Mouse (Mus musculus): Measurements from ENCODE around the gene Slc16a9.
"Not testable (repeated sequence)": the region's sequence is repeated elsewhere in the genome, so short reads cannot be mapped to it uniquely, and the experiment has no call there.

Gene Slc16a9

GRCm38 (mm10) chr10:70244921-70245558, at the start of gene Slc16a9:
Gene Slc16a9 (plus strand): TSS chr10:70245100.
- peak in 1 of 2 experiments; percentile 45 for DNase-seq (ENCODE audit: low spot score in 2 of 2)

- no peak for DNase-seq (ENCODE audit: low spot score in 2 of 2)
Observed at GRCm38 (mm10) chr10:70195279-70195678, 49.6 kb upstream of the Slc16a9 start.

- DNase-seq (ENCODE audit: low spot score in 2 of 2) = no peak
Observed at GRCm38 (mm10) chr10:70195786-70196185, 49.1 kb upstream of the Slc16a9 start.

GRCm38 (mm10) chr10:70196666-70197065, 48.2 kb upstream of the Slc16a9 start:
- DNase-seq (ENCODE audit: low spot score in 2 of 2) = no peak

GRCm38 (mm10) chr10:70197601-70198000, 47.3 kb upstream of the Slc16a9 start:
- DNase-seq (ENCODE audit: low spot score in 2 of 2) = no peak

GRCm38 (mm10) chr10:70198012-70198411, 46.9 kb upstream of the Slc16a9 start:
- DNase-seq (ENCODE audit: low spot score in 2 of 2) = no peak

- DNase-seq (ENCODE audit: low spot score in 2 of 2) = no peak
Observed at GRCm38 (mm10) chr10:70198951-70199463, 45.9 kb upstream of the Slc16a9 start.

GRCm38 (mm10) chr10:70199466-70200210, 45.3 kb upstream of the Slc16a9 start:
- DNase-seq (ENCODE audit: low spot score in 2 of 2) = no peak

- no peak for DNase-seq (ENCODE audit: low spot score in 2 of 2)
Observed at GRCm38 (mm10) chr10:70200889-70201500, 43.9 kb upstream of the Slc16a9 start.

GRCm38 (mm10) chr10:70204505-70205399, 40.1 kb upstream of the Slc16a9 start, which contains the start of gene Mrln:
Gene Mrln (plus strand): TSS chr10:70204664.
- DNase-seq (ENCODE audit: low spot score in 2 of 2) = no peak

GRCm38 (mm10) chr10:70211281-70211680, 33.6 kb upstream of the Slc16a9 start:
- DNase-seq (ENCODE audit: low spot score in 2 of 2) = no peak

- DNase-seq (ENCODE audit: low spot score in 2 of 2) = no peak
Observed at GRCm38 (mm10) chr10:70220971-70221370, 23.9 kb upstream of the Slc16a9 start.

GRCm38 (mm10) chr10:70222231-70222630, 22.7 kb upstream of the Slc16a9 start:
- not testable (repeated sequence) for DNase-seq (ENCODE audit: low spot score in 2 of 2)

- DNase-seq (ENCODE audit: low spot score in 2 of 2) = no peak
Observed at GRCm38 (mm10) chr10:70224571-70224970, 20.3 kb upstream of the Slc16a9 start.

- DNase-seq (ENCODE audit: low spot score in 2 of 2) = no peak
Observed at GRCm38 (mm10) chr10:70225760-70226159, 19.1 kb upstream of the Slc16a9 start.

- DNase-seq (ENCODE audit: low spot score in 2 of 2) = no peak
Observed at GRCm38 (mm10) chr10:70226608-70227007, 18.3 kb upstream of the Slc16a9 start.

GRCm38 (mm10) chr10:70230352-70230751, 14.5 kb upstream of the Slc16a9 start:
- no peak for DNase-seq (ENCODE audit: low spot score in 2 of 2)

GRCm38 (mm10) chr10:70237936-70238335, 7.0 kb upstream of the Slc16a9 start:
- no peak for DNase-seq (ENCODE audit: low spot score in 2 of 2)

GRCm38 (mm10) chr10:70242751-70243444, 2.0 kb upstream of the Slc16a9 start:
- DNase-seq (ENCODE audit: low spot score in 2 of 2) = no peak

GRCm38 (mm10) chr10:70245559-70245945, 652 bp downstream of the Slc16a9 start:
- no peak for DNase-seq (ENCODE audit: low spot score in 2 of 2)

GRCm38 (mm10) chr10:70246076-70246475, 1.2 kb downstream of the Slc16a9 start:
- DNase-seq (ENCODE audit: low spot score in 2 of 2) = no peak

Measured in frontal cortex, postnatal 10 days (tissue).